ENCODE assay signal across 11 mouse cellular contexts in the genomic region with DNA sequence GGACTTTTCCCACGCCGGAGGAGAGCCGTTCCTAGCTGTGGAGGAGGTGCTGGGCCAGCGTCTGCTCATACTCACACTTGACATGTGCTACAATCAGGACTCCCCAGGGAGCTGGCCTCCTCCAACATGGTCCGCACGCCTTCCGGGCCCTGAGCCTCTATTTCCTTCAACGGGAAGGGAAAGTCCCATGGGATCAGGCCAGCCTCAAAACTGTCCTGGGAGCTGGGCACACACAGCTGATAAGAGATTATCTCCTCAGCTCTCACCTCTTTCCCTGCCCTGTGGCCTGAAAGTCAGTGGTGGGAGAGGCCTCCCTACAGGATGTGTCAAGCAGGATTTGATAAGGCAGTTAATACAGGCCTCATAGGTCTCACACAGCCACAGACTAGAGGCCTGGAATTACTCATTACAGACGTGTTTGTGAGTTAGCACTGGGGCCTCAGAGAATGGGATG. TPM values are rescaled to one million over a fixed set of nuclear protein-coding genes. Genes with fewer than 3 reads are reported as not detected.
DNase-seq lines count a peak whose midpoint lies in the region; ATAC-seq lines count a peak whose summit lies in the region.
"Had no signal": no experiment of that assay in that cellular context is flagged by ENCODE, and none has a peak within 500 bp of the region (broad histone marks: within the 10 kb centered on the region; RNA-seq: fewer than 3 reads in every experiment).

No protein-coding gene starts in this region.

- H3K27ac ChIP-seq in liver, embryonic 15.5 days (replicated peaks), result peak overlapping the region; percentile 70
- no peak overlapping the region for H3K27ac ChIP-seq in hindbrain, embryonic 16.5 days (ENCODE audit: low read depth, low read length)

- no peaks in the 10 kb centered on the region for H3K36me3 ChIP-seq in liver, embryonic 15.5 days (replicated peaks)
- H3K36me3 ChIP-seq in hindbrain, embryonic 16.5 days (ENCODE audit: control insufficient read depth, insufficient read depth, low read length), result no peaks in the 10 kb centered on the region

- 53% methylated on average over 9 of the region's 9 CpGs for WGBS in liver, embryonic 15.5 days (ENCODE audit: insufficient replicate concordance)
- 63% methylated on average over 9 of the region's 9 CpGs for WGBS in hindbrain, embryonic 16.5 days

- peak; percentile 30 for DNase-seq in adrenal gland, postnatal 25 days
- peak; percentile 99 for DNase-seq in heart, adult 11 months
- DNase-seq in kidney, adult 11 months, result peak; percentile 75
- no peak for DNase-seq in thymus, postnatal 0 days (ENCODE audit: low spot score)
- DNase-seq: cerebellum, postnatal 14 days; midbrain, embryonic 14.5 days had no signal

- ATAC-seq in liver, embryonic 15.5 days (ENCODE audit: insufficient read depth), result peak; percentile 75
- ATAC-seq in cerebellum, adult (ENCODE audit: insufficient number of reproducible peaks, low FRiP score, low TSS enrichment), result no peak
- no peak for ATAC-seq in hindbrain, embryonic 16.5 days
- no peak for ATAC-seq in CD4-positive, CD25-positive, alpha-beta regulatory T cell, adult 4 months

- H3K4me2 ChIP-seq in liver, embryonic 15.5 days, result no peak overlapping the region
- no peak overlapping the region for H3K4me2 ChIP-seq in hindbrain, embryonic 16.5 days (ENCODE audit: low read length)

- H3K9ac ChIP-seq in liver, embryonic 15.5 days, result no peak overlapping the region
- H3K9ac ChIP-seq in hindbrain, embryonic 16.5 days (ENCODE audit: low read depth, low read length), result no peak overlapping the region

- no peaks in the 10 kb centered on the region for H3K9me3 ChIP-seq in liver, embryonic 15.5 days (replicated peaks)
- H3K9me3 ChIP-seq in hindbrain, embryonic 16.5 days (ENCODE audit: control insufficient read depth, low read length), result no peaks in the 10 kb centered on the region

- no peaks in the 10 kb centered on the region for H3K27me3 ChIP-seq in liver, embryonic 15.5 days
- no peaks in the 10 kb centered on the region for H3K27me3 ChIP-seq in hindbrain, embryonic 16.5 days (replicated peaks; ENCODE audit: control insufficient read depth, insufficient read depth, low read length)

- peaks cover 35% of the 10 kb centered on the region for H3K4me1 ChIP-seq in liver, embryonic 15.5 days (replicated peaks)
- no peaks in the 10 kb centered on the region for H3K4me1 ChIP-seq in hindbrain, embryonic 16.5 days (ENCODE audit: control insufficient read depth, insufficient read depth, low read depth, low read length)

- H3K4me3 ChIP-seq in liver, embryonic 15.5 days (replicated peaks), result no peak overlapping the region
- no peak overlapping the region for H3K4me3 ChIP-seq in hindbrain, embryonic 16.5 days (ENCODE audit: low read length)

RNA-seq across cellular contexts. Expression of a gene that starts 26.9 kb away (rescaled TPM):
- not detected in 2 replicates for total RNA-seq in adrenal gland, postnatal 25 days (2021)
- not detected in 2 replicates for polyA plus RNA-seq in liver, embryonic 15.5 days (2015; fragmentation: Nextera tagmentation; extraction: Ambion mirVana)
- polyA plus RNA-seq in hindbrain, embryonic 16.5 days (2015; fragmentation: Nextera tagmentation; extraction: Ambion mirVana), result not detected in 2 replicates
- polyA plus RNA-seq in CD4-positive, CD25-positive, alpha-beta regulatory T cell, adult 4 months (2017; shearing (Covaris generic)), result not detected
- not detected in 2 replicates for polyA plus RNA-seq in thymus, postnatal 0 days (2015; fragmentation: Nextera tagmentation; extraction: Ambion mirVana)
- total RNA-seq: hematopoietic stem cell, adult 5-6 weeks had no signal
- polyA plus RNA-seq: midbrain, embryonic 14.5 days had no signal

RNA-seq across cellular contexts. Expression of a gene that starts 33.4 kb away (rescaled TPM):
- total RNA-seq in adrenal gland, postnatal 25 days (2021), result not detected in 2 replicates
- polyA plus RNA-seq in liver, embryonic 15.5 days (2015; fragmentation: Nextera tagmentation; extraction: Ambion mirVana), result not detected in 2 replicates
- not detected in 2 replicates for polyA plus RNA-seq in hindbrain, embryonic 16.5 days (2015; fragmentation: Nextera tagmentation; extraction: Ambion mirVana)
- polyA plus RNA-seq in CD4-positive, CD25-positive, alpha-beta regulatory T cell, adult 4 months (2017; shearing (Covaris generic)), result not detected
- not detected in 2 replicates for polyA plus RNA-seq in thymus, postnatal 0 days (2015; fragmentation: Nextera tagmentation; extraction: Ambion mirVana)
- total RNA-seq: hematopoietic stem cell, adult 5-6 weeks had no signal
- polyA plus RNA-seq: midbrain, embryonic 14.5 days had no signal

RNA-seq across cellular contexts. Expression of a gene that starts 43.3 kb away (rescaled TPM):
- 3.0 and 4.1 TPM in 2 replicates for total RNA-seq in adrenal gland, postnatal 25 days (2021)
- polyA plus RNA-seq in liver, embryonic 15.5 days (2015; fragmentation: Nextera tagmentation; extraction: Ambion mirVana), result 1.9 and 2.1 TPM in 2 replicates
- polyA plus RNA-seq in hindbrain, embryonic 16.5 days (2015; fragmentation: Nextera tagmentation; extraction: Ambion mirVana), result 13.3 and 14.9 TPM in 2 replicates
- under 1 TPM in 1 of 2 experiments, not detected in 1; 0.91 TPM for polyA plus RNA-seq in CD4-positive, CD25-positive, alpha-beta regulatory T cell, adult 4 months (2017; shearing (Covaris generic))
- 8.5 and 10.6 TPM in 2 replicates for polyA plus RNA-seq in thymus, postnatal 0 days (2015; fragmentation: Nextera tagmentation; extraction: Ambion mirVana)
- total RNA-seq: hematopoietic stem cell, adult 5-6 weeks had no signal

RNA-seq across cellular contexts. Expression of a gene that starts 52.2 kb away (rescaled TPM):
- total RNA-seq in adrenal gland, postnatal 25 days (2021), result 0.55 TPM in 1 of 2 replicates, not detected in the other
- 0.54 and 0.78 TPM in 2 replicates for polyA plus RNA-seq in liver, embryonic 15.5 days (2015; fragmentation: Nextera tagmentation; extraction: Ambion mirVana)
- 6.4 TPM in 1 of 2 replicates, not detected in the other for polyA plus RNA-seq in hindbrain, embryonic 16.5 days (2015; fragmentation: Nextera tagmentation; extraction: Ambion mirVana)
- polyA plus RNA-seq in CD4-positive, CD25-positive, alpha-beta regulatory T cell, adult 4 months (2017; shearing (Covaris generic)), result not detected
- 5.1 TPM in 1 of 2 replicates, not detected in the other for polyA plus RNA-seq in thymus, postnatal 0 days (2015; fragmentation: Nextera tagmentation; extraction: Ambion mirVana)

RNA-seq across cellular contexts. Expression of a gene that starts 56.1 kb away (rescaled TPM):
- not detected in 2 replicates for total RNA-seq in adrenal gland, postnatal 25 days (2021)
- polyA plus RNA-seq in liver, embryonic 15.5 days (2015; fragmentation: Nextera tagmentation; extraction: Ambion mirVana), result not detected in 2 replicates
- polyA plus RNA-seq in hindbrain, embryonic 16.5 days (2015; fragmentation: Nextera tagmentation; extraction: Ambion mirVana), result not detected in 2 replicates
- polyA plus RNA-seq in CD4-positive, CD25-positive, alpha-beta regulatory T cell, adult 4 months (2017; shearing (Covaris generic)), result not detected
- not detected in 2 replicates for polyA plus RNA-seq in thymus, postnatal 0 days (2015; fragmentation: Nextera tagmentation; extraction: Ambion mirVana)
- total RNA-seq: hematopoietic stem cell, adult 5-6 weeks had no signal
- polyA plus RNA-seq: midbrain, embryonic 14.5 days had no signal
